Mouse (Mus musculus): ENCODE results near the gene Fhit.

Fhit gene

GRCm38 (mm10) chr14:10345905-10346304 is 815.9 kb downstream of the Fhit start:
- DNase-seq (ENCODE audit: low spot score): no peak

- DNase-seq (ENCODE audit: low spot score): no peak
Observed at GRCm38 (mm10) chr14:10344064-10344463, 817.8 kb downstream of the Fhit start.

GRCm38 (mm10) chr14:10316764-10317163 is 845.1 kb downstream of the Fhit start:
- DNase-seq (ENCODE audit: low spot score): no peak

- no peak for DNase-seq (ENCODE audit: low spot score)
Observed at GRCm38 (mm10) chr14:10312190-10312589, 849.6 kb downstream of the Fhit start.

GRCm38 (mm10) chr14:10305286-10305685 is 856.5 kb downstream of the Fhit start:
- no peak for DNase-seq (ENCODE audit: low spot score)

- no peak for DNase-seq (ENCODE audit: low spot score)
Observed at GRCm38 (mm10) chr14:10301497-10301896, 860.3 kb downstream of the Fhit start.

- DNase-seq (ENCODE audit: low spot score): no peak
Observed at GRCm38 (mm10) chr14:10300914-10301313, 860.9 kb downstream of the Fhit start.

- no peak for DNase-seq (ENCODE audit: low spot score)
Observed at GRCm38 (mm10) chr14:10299030-10299429, 862.8 kb downstream of the Fhit start.

GRCm38 (mm10) chr14:10289043-10289442 is 872.8 kb downstream of the Fhit start:
- no peak for DNase-seq (ENCODE audit: low spot score)

- DNase-seq (ENCODE audit: low spot score): no peak
Observed at GRCm38 (mm10) chr14:10286027-10286426, 875.8 kb downstream of the Fhit start.

GRCm38 (mm10) chr14:10228708-10229107 is 933.1 kb downstream of the Fhit start:
- DNase-seq (ENCODE audit: low spot score): no peak

GRCm38 (mm10) chr14:10221847-10222246 is 940.0 kb downstream of the Fhit start:
- DNase-seq (ENCODE audit: low spot score): no peak

GRCm38 (mm10) chr14:10213216-10213615 is 948.6 kb downstream of the Fhit start:
- DNase-seq (ENCODE audit: low spot score): peak; percentile 46

- no peak for DNase-seq (ENCODE audit: low spot score)
Observed at GRCm38 (mm10) chr14:10211184-10211583, 950.7 kb downstream of the Fhit start.

- no peak for DNase-seq (ENCODE audit: low spot score)
Observed at GRCm38 (mm10) chr14:10209007-10209406, 952.8 kb downstream of the Fhit start.

GRCm38 (mm10) chr14:10205699-10206098 is 956.1 kb downstream of the Fhit start:
- DNase-seq (ENCODE audit: low spot score): no peak

- DNase-seq (ENCODE audit: low spot score): no peak
Observed at GRCm38 (mm10) chr14:10205290-10205689, 956.5 kb downstream of the Fhit start.

- DNase-seq (ENCODE audit: low spot score): no peak
Observed at GRCm38 (mm10) chr14:10194130-10194529, 967.7 kb downstream of the Fhit start.

GRCm38 (mm10) chr14:10171761-10172160 is 990.1 kb downstream of the Fhit start:
- DNase-seq (ENCODE audit: low spot score): peak; percentile 20

- DNase-seq (ENCODE audit: low spot score): no peak
Observed at GRCm38 (mm10) chr14:10166641-10167429, 995.0 kb downstream of the Fhit start.

- DNase-seq (ENCODE audit: low spot score): peak; percentile 55
Observed at GRCm38 (mm10) chr14:10149872-10150271, 1012.0 kb downstream of the Fhit start.

- DNase-seq (ENCODE audit: low spot score): no peak
Observed at GRCm38 (mm10) chr14:10139311-10139710, 1022.5 kb downstream of the Fhit start.

- DNase-seq (ENCODE audit: low spot score): no peak
Observed at GRCm38 (mm10) chr14:10133873-10134272, 1028.0 kb downstream of the Fhit start.

- no peak for DNase-seq (ENCODE audit: low spot score)
Observed at GRCm38 (mm10) chr14:10129675-10130074, 1032.2 kb downstream of the Fhit start.

All from embryo, embryonic 10.5 days (tissue).